Mouse (Mus musculus) MEL (cell line): ENCODE data around the gene Acyp1. TPM values are rescaled to one million over a fixed set of nuclear protein-coding genes. Genes with fewer than 3 reads are reported as not detected.
A peak's percentile ranks its signal among the peaks of the same experiment; 100 is the strongest.

ENCODE experiments used
- DNase-seq: peaks from one replicate; pipeline ENCODE4 v3.0.0; 2011; ENCODE audit warnings: low read depth, low spot score
- H3K27ac ChIP-seq: 2 replicates; pipeline ENCODE4 v1.5.1; 2012; ENCODE audit warnings: low read depth, mild to moderate bottlenecking, control low read depth, low read length, moderate library complexity; ENCODE audit not compliant: control insufficient read depth
- H3K27me3 ChIP-seq, 2 experiments: fragments of 150-350 bp in 1 of 2; sonication (generic) in 1 of 2; 2 replicates each; pipeline ENCODE4 v1.6.1; 2012; ENCODE audit warnings: low read length in 2 of 2, mild to moderate bottlenecking in 2 of 2, improper control_type of control experiment in 1 of 2, moderate library complexity in 1 of 2; ENCODE audit not compliant: insufficient read depth in 2 of 2, control insufficient read depth in 1 of 2
- H3K36me3 ChIP-seq, 2 experiments: 2 replicates each; pipeline ENCODE4 v1.6.1; 2012 to 2014; ENCODE audit warnings: low read length in 2 of 2, improper control_type of control experiment in 1 of 2, inconsistent platforms in 1 of 2, mild to moderate bottlenecking in 1 of 2; ENCODE audit not compliant: insufficient read depth in 2 of 2, control insufficient read depth in 1 of 2
- H3K4me1 ChIP-seq, 2 experiments: fragments of 150-350 bp in 1 of 2; sonication (generic) in 1 of 2; 2 replicates each; pipeline ENCODE4 v1.6.1; 2012; ENCODE audit warnings: low read length in 2 of 2, improper control_type of control experiment in 1 of 2, mild to moderate bottlenecking in 1 of 2; ENCODE audit not compliant: insufficient read depth in 2 of 2, control insufficient read depth in 1 of 2
- H3K4me3 ChIP-seq, 2 experiments: fragments of 150-350 bp in 1 of 2; sonication (generic) in 1 of 2; 2 replicates each; pipeline ENCODE4 v1.5.1; 2012; ENCODE audit warnings: low read depth in 2 of 2, low read length in 2 of 2, mild to moderate bottlenecking in 2 of 2, moderate library complexity in 2 of 2, control low read depth in 1 of 2, improper control_type of control experiment in 1 of 2; ENCODE audit not compliant: control insufficient read depth in 1 of 2, insufficient read depth in 1 of 2
- H3K79me2 ChIP-seq: 2 replicates; pipeline ENCODE4 v1.6.1; 2012; ENCODE audit warnings: mild to moderate bottlenecking, low read length, moderate library complexity; ENCODE audit not compliant: control insufficient read depth, poor library complexity, insufficient read depth
- H3K9ac ChIP-seq: 2 replicates; pipeline ENCODE4 v1.6.1; 2012; ENCODE audit warnings: low read depth, mild to moderate bottlenecking, control low read depth, low read length, moderate library complexity; ENCODE audit not compliant: control insufficient read depth, poor library complexity, severe bottlenecking
- H3K9me3 ChIP-seq: fragments of 150-350 bp; sonication (generic); replicated peaks from 2 replicates; pipeline ENCODE4 v1.6.1; 2012; ENCODE audit warnings: mild to moderate bottlenecking, low read length, improper control_type of control experiment, moderate library complexity; ENCODE audit not compliant: insufficient read depth
- CHD1 ChIP-seq: IDR thresholded peaks from 2 replicates; pipeline ENCODE4 v1.6.1; 2012; ENCODE audit warnings: low read depth, mild to moderate bottlenecking, inconsistent platforms, low read length, improper control_type of control experiment
- CTCF ChIP-seq, 3 experiments: IDR thresholded peaks in 2 of 3; conservative IDR thresholded peaks in 1 of 3; 2 replicates each; pipeline ENCODE4 v1.5.1; 2011 to 2012; ENCODE audit warnings: low read length in 3 of 3, low read depth in 2 of 3, mild to moderate bottlenecking in 2 of 3, improper control_type of control experiment in 1 of 3, inconsistent platforms in 1 of 3, mixed read lengths in 1 of 3, moderate library complexity in 1 of 3; ENCODE audit not compliant: control insufficient read depth in 1 of 3, insufficient read depth in 1 of 3, poor library complexity in 1 of 3, severe bottlenecking in 1 of 3
- E2F4 ChIP-seq: IDR thresholded peaks from 2 replicates; pipeline ENCODE4 v1.6.1; 2011; ENCODE audit warnings: low read depth, low read length, improper control_type of control experiment, borderline replicate concordance
- ELF1 ChIP-seq: IDR thresholded peaks from 2 replicates; pipeline ENCODE4 v1.6.1; 2014; ENCODE audit warnings: low read depth, mild to moderate bottlenecking, inconsistent platforms, low read length, improper control_type of control experiment, moderate library complexity
- EP300 ChIP-seq, 2 experiments: IDR thresholded peaks; 2 replicates each; pipeline ENCODE4 v1.6.1; 2011; ENCODE audit warnings: improper control_type of control experiment in 2 of 2, low read length in 2 of 2, low read depth in 1 of 2, mild to moderate bottlenecking in 1 of 2
- ETS1 ChIP-seq: IDR thresholded peaks from 2 replicates; pipeline ENCODE4 v1.6.1; 2012; ENCODE audit warnings: low read depth, mild to moderate bottlenecking, inconsistent platforms, low read length, improper control_type of control experiment, moderate library complexity
- GATA1 ChIP-seq: IDR thresholded peaks from 2 replicates; pipeline ENCODE4 v1.6.1; 2011; ENCODE audit warnings: low read depth, low read length, improper control_type of control experiment
- KAT2A ChIP-seq: conservative IDR thresholded peaks from 2 replicates; pipeline ENCODE4 v1.6.1; 2012; ENCODE audit warnings: low read depth, low read length, improper control_type of control experiment, inconsistent platforms
- MAX ChIP-seq: IDR thresholded peaks from 2 replicates; pipeline ENCODE4 v1.6.1; 2011; ENCODE audit warnings: low read length, improper control_type of control experiment
- MAZ ChIP-seq: IDR thresholded peaks from 2 replicates; pipeline ENCODE4 v1.6.1; 2012; ENCODE audit warnings: low read depth, mild to moderate bottlenecking, inconsistent platforms, low read length, improper control_type of control experiment
- MXI1 ChIP-seq: IDR thresholded peaks from 2 replicates; pipeline ENCODE4 v1.6.1; 2011; ENCODE audit warnings: mild to moderate bottlenecking, low read depth, low read length, improper control_type of control experiment
- NELFE ChIP-seq: IDR thresholded peaks from 2 replicates; pipeline ENCODE4 v1.6.1; 2011; ENCODE audit warnings: low read depth, low read length, improper control_type of control experiment
- POLR2AphosphoS2 ChIP-seq: IDR thresholded peaks from 2 replicates; pipeline ENCODE4 v1.6.1; 2011; ENCODE audit warnings: low read length, improper control_type of control experiment
- RCOR1 ChIP-seq: IDR thresholded peaks from 2 replicates; pipeline ENCODE4 v1.6.1; 2012; ENCODE audit warnings: low read depth, mild to moderate bottlenecking, inconsistent platforms, low read length, improper control_type of control experiment
- SIN3A ChIP-seq: IDR thresholded peaks from 2 replicates; pipeline ENCODE4 v1.6.1; 2012; ENCODE audit warnings: low read length, improper control_type of control experiment, inconsistent platforms
- SMC3 ChIP-seq: IDR thresholded peaks from 2 replicates; pipeline ENCODE4 v1.6.1; 2011; ENCODE audit warnings: low read depth, low read length, improper control_type of control experiment
- TBP ChIP-seq: IDR thresholded peaks from 2 replicates; pipeline ENCODE4 v1.8.0; 2011; ENCODE audit warnings: low read depth, low read length, improper control_type of control experiment
- TCF12 ChIP-seq: IDR thresholded peaks from 2 replicates; pipeline ENCODE4 v1.6.1; 2014; ENCODE audit warnings: low read depth, mild to moderate bottlenecking, inconsistent platforms, low read length, improper control_type of control experiment, moderate library complexity
- USF1 ChIP-seq: IDR thresholded peaks from 2 replicates; pipeline ENCODE4 v1.6.1; 2014; ENCODE audit warnings: low read depth, mild to moderate bottlenecking, inconsistent platforms, low read length, improper control_type of control experiment, moderate library complexity
- ZC3H11A ChIP-seq: IDR thresholded peaks from 2 replicates; pipeline ENCODE4 v1.6.1; 2012; ENCODE audit warnings: low read depth, mild to moderate bottlenecking, inconsistent platforms, low read length, improper control_type of control experiment
- ZNF384 ChIP-seq: IDR thresholded peaks from 2 replicates; pipeline ENCODE4 v1.6.1; 2012; ENCODE audit warnings: low read depth, mild to moderate bottlenecking, inconsistent platforms, low read length, improper control_type of control experiment
- polyA plus RNA-seq, 2 experiments: library from polyadenylated mRNA; stranded (reverse) in 1 of 2; unstranded in 1 of 2; fragments of >175 nt in 1 of 2; fragments of >200 nt in 1 of 2; gene quantifications; 2 replicates each; pipeline versions ENCODE4 v1.2.1 to v1.2.4; 2012; ENCODE audit warnings: low replicate concordance in 2 of 2, low read depth in 1 of 2; ENCODE audit not compliant: insufficient read length in 2 of 2, insufficient read depth in 1 of 2, missing spikeins in 1 of 2
- total RNA-seq: library from RNA; depleted of rRNA; stranded (reverse); fragments of 300-350 nt; gene quantifications from 2 replicates; pipeline ENCODE4 v1.2.3, GENCODE M21; 2012

Gene Acyp1
- total and polyA plus RNA-seq, 3 experiments, result 47.4 to 54.5 TPM; not detected in 1

- no peak for TF ChIP-seq CTCF (IDR thresholded peaks at IDR 0.05 in 2 of 3, conservative IDR thresholded peaks at IDR 0.05 in 1 of 3; ENCODE audit: control insufficient read depth in 1 of 3, insufficient read depth in 1 of 3, low read depth in 2 of 3, low read length in 3 of 3, poor library complexity in 1 of 3, severe bottlenecking in 1 of 3)
- no peak for TF ChIP-seq MAX
- TF ChIP-seq SIN3A, result 0 out of 2 replicates have a peak, but pooled peaks have one; percentile 4
- TF ChIP-seq MAZ, result no peak
- peaks cover 0 to 15% of the 10 kb centered on the region in 2 experiments; a peak in 2 of 4 replicates for H3K36me3 ChIP-seq
- no peaks in the 10 kb centered on the region for H3K9me3 ChIP-seq
- H3K27me3 ChIP-seq, result no peaks in the 10 kb centered on the region
- H3K27ac ChIP-seq, result no peak overlapping the region
- DNase-seq, result no peak
- peaks cover 15 to 16% of the 10 kb centered on the region in 2 experiments for H3K4me1 ChIP-seq
- H3K79me2 ChIP-seq, result no peaks in the 10 kb centered on the region
- no peak overlapping the region for H3K9ac ChIP-seq
- H3K4me3 ChIP-seq, result no peak overlapping the region
Observed at GRCm38 (mm10) chr12:85264940-85265339, 23.3 kb downstream of the Acyp1 start.

GRCm38 (mm10) chr12:85264531-85264930 is 23.7 kb downstream of the Acyp1 start:
- TF ChIP-seq EP300 (IDR thresholded peaks at IDR 0.05; ENCODE audit: low read depth in 1 of 2, low read length in 2 of 2) (peak; percentile 7 to 54; a peak in 1 of 4 replicates), SIN3A (0 out of 2 replicates have a peak, but pooled peaks have one; percentile 23), MXI1 (no peak), USF1 (no peak), RCOR1 (no peak), ZC3H11A (no peak), CTCF (IDR thresholded peaks at IDR 0.05 in 2 of 3, conservative IDR thresholded peaks at IDR 0.05 in 1 of 3; ENCODE audit: control insufficient read depth in 1 of 3, insufficient read depth in 1 of 3, low read depth in 2 of 3, low read length in 3 of 3, poor library complexity in 1 of 3, severe bottlenecking in 1 of 3) (no peak), MAX (no peak), MAZ (no peak), E2F4 (no peak), ZNF384 (no peak), TBP (no peak), ELF1 (no peak), POLR2AphosphoS2 (no peak), SMC3 (no peak), GATA1 (0 out of 2 replicates have a peak, but pooled peaks have one; percentile 17), CHD1 (no peak), KAT2A (no peak), TCF12 (no peak), NELFE (no peak), ETS1 (0 out of 2 replicates have a peak, but pooled peaks have one; percentile 22)
- peaks cover 15 to 16% of the 10 kb centered on the region in 2 experiments for H3K4me1 ChIP-seq
- no peaks in the 10 kb centered on the region for H3K27me3 ChIP-seq
- H3K4me3 ChIP-seq, result no peak overlapping the region
- peaks cover 0 to 15% of the 10 kb centered on the region in 2 experiments; a peak in 2 of 4 replicates for H3K36me3 ChIP-seq
- DNase-seq, result peak; percentile 57
- no peaks in the 10 kb centered on the region for H3K79me2 ChIP-seq
- H3K27ac ChIP-seq, result no peak overlapping the region
- H3K9me3 ChIP-seq, result no peaks in the 10 kb centered on the region
- H3K9ac ChIP-seq, result no peak overlapping the region
